Mouse (Mus musculus) cerebellum, adult 11-12 months (tissue): ENCODE results near the gene Sec14l4.

ENCODE experiments used
- DNase-seq: peaks from one replicate; pipeline ENCODE4 v3.0.0; 2022

Gene Sec14l4

GRCm38 (mm10) chr11:4080219-4080618 lies 49.0 kb downstream of the Sec14l4 start:
- no peak for DNase-seq

GRCm38 (mm10) chr11:4083316-4084078 lies 52.2 kb downstream of the Sec14l4 start:
- DNase-seq: peak; percentile 50

GRCm38 (mm10) chr11:4086246-4086645 lies 55.0 kb downstream of the Sec14l4 start:
- no peak for DNase-seq

DNA sequence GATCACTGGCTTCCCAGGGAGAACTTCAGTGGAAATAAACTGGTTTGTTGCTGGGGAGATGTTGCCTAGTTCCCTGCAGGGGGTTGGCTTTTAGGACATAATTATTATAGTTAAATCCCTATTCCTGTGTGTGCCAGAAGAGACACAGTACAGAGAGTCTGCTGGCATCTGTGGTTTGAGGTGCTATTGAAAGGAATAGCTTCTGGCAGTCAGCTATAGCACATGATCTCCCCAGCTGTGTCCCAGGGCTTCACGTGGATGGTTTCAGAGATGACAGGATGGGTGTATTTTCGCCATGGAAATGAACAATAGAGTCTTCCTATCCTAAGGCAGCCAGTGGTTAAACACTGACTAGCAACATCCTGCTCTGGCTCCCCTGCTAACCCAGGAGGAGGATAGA lies 56.0 kb downstream of the Sec14l4 start:
- no peak for DNase-seq

DNA sequence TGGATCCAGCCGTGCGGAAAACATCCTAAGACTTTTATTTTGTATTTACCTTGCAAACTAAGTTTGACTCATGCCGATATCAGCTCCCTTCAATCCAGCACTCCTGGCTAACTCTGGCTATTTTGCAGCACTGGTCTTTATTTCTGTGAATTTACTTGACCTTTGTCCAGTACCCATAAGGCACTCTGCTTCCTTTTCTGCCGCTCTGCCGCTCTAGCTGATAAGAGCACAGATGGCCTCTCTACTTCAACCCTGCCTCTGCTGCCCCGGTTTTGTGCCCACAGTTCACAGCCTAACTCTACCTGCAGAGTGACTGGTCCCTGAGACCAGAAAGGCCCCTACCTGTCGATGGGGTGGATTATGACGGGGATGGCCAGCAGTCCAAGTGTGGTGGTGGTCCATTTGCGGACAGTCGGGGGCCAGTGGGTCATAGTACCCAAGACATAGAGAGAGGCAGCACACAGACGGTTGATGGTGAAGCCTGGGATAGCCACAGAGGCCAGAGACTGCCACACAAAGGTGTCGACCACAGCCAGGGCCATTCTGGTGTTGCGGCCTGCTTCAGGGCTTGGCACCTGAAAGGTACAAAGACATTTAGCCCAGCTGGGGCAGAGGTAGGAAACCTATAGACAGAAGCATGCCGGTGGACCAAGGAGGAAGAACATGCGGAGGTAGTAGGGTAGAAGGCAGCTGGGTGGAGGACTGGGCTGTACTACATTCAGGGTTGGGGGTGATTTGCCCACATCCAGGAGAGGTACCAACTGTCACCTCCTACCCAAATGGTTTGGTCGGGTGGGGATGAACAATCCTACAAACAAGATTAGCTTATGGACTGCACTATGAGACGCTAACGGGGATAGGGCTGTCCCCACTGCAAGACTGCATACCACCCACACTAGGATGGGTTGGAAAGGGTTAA lies 62.5 kb downstream of the Sec14l4 start:
- DNase-seq: peak; percentile 55

DNA sequence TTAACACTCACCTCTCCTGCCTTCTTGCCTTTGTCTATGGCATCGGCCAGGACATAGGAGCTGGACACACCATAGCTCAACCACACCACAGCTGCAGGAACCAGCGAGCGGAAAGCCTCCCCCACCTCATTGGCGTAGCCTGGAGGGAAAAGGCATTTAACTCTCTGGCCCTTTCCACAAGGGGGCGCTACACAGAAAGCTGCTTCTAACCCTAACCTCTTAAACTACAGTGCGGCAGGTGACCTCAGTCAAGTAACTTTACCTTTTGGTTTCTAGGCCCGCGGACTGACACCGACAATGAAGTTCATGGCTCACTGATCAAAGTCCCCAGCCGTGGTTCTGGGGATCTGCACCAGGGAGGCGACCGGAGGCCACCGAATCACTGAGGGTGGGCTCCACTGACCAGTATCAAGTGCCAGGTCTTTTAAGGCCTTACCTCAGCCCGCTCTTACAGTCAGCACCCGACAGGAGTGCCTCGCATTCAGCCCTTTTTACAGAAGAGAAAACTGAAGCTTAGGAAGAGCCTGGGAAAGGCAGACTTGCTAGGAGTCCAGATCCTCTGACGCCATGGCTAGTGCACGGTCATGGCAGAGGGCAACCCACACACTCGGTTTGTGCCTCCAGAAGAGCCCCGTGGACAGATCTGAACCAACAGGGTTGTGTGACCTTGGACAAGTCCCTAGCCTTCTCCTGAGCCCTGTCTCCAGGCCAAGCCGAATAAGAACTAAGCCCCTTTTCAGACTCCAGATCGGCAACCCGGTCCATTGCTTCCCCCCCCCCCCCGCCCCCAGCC lies 63.3 kb downstream of the Sec14l4 start:
- DNase-seq: peak; percentile 67

DNA sequence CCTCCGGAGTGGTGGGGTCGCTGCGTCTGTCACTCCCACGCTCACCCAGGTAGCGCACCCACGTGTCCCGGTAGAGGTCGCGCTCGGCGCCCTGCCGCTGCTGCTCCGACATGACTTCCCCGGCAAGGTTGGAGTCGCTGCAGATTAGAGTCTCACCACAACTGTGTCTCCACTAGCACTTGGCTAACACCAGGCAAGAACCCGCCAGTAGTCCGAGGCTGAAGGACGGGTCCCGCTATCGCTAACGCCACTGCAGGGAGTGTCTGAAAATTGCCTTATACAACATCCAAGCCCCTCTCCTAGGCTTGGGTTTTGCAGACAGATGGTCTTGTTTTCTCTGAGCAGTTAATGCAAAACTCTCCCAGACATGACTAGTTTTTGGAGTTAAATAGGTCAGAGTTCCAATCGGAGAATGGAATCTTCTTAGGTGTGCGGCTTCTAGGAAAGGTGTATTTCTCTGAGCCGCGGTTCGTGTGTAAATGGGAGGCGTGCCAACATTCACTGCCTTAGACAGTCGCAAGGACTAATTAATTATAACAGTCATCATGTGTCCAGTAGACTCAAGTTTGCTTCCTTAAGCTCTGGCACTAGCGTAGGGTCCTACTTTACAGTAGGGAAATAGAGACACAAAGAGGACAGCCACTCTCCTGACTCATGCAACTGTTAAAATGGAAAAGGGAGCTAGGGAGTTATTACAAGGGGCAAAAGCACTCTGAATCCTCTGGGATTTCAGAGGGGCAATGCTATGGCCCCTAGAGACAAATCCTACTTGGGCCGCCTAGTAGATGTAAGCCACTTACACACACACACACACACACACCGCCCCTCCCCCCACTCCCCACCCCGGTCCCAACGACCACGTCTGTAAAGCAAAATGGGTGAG lies 64.2 kb downstream of the Sec14l4 start, which contains the start of gene Mtfp1:
Gene Mtfp1, minus strand, starts transcription at position 275 of the 883 bp plus-strand sequence.
- peak; percentile 75 for DNase-seq

- peak; percentile 99 for DNase-seq
These were observed 65.1 kb downstream of the Sec14l4 start for GRCm38 (mm10) chr11:4096054-4096984.

DNA sequence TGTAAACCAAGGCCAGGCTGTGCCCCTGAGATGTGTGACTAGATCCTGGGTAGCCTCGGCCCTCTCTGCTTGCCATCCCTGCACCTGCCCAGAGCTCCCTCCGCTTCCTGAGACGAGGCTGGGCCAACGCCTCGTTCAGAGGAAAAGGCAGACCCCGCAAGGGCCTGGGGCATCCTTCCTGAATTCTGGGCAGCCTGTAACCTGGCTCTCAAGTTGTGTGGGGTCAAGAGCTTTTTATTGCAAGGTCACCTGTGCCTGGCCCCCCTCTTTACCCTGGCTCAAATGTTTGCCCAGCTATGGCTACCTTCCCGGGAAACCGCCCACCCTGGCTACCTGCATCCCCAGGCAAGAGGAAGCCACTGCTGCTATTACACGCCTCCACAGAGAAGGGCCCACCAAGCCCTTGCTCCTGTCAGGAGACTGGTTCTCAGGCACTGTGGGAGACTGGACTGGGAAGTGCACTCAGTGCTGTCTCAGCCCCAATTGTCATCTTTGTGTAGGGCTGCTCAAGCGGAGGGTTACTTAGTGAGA lies 65.9 kb downstream of the Sec14l4 start:
- peak; percentile 69 for DNase-seq
